Mouse (Mus musculus) neural tube, embryonic 13.5 days (tissue): Measurements from ENCODE around the gene Olfr24. TPM values are rescaled to one million over a fixed set of nuclear protein-coding genes. Genes with fewer than 3 reads are reported as not detected.

Experiments
- polyA plus RNA-seq: library from polyadenylated mRNA; unstranded; fragments of >200 nt; fragmentation: Nextera tagmentation; extraction: Ambion mirVana; gene quantifications from 2 replicates; pipeline ENCODE4 v1.2.1, GENCODE M21; 2015

The Olfr24 gene
- polyA plus RNA-seq, 1 experiment from 2014 or later = not detected

Other genes starting within 250 kb of the Olfr24 start
- not detected in 2 replicates for gene Muc16, start 89.5 kb downstream of the Olfr24 start, polyA plus RNA-seq
- not detected in 2 replicates for gene Olfr828, start 55.5 kb upstream of the Olfr24 start, polyA plus RNA-seq
- not detected in 2 replicates for gene Olfr829, start 90.9 kb upstream of the Olfr24 start, polyA plus RNA-seq
- gene Olfr830, start 110.7 kb upstream of the Olfr24 start, polyA plus RNA-seq = not detected in 2 replicates
- not detected in 2 replicates for gene Olfr832, start 173.1 kb upstream of the Olfr24 start, polyA plus RNA-seq
- not detected in 2 replicates for gene Olfr834, start 224.0 kb upstream of the Olfr24 start, polyA plus RNA-seq